Mouse (Mus musculus): ENCODE measurements around the gene Soga1.

- TF ChIP-seq FLI1 (IDR thresholded peaks at IDR 0.05; ENCODE audit: low read length) (no peak), GATA1 (IDR thresholded peaks at IDR 0.05; ENCODE audit: borderline replicate concordance, low read length) (no peak)
These were observed 70.5 kb downstream of the Soga1 start for GRCm38 (mm10) chr2:157008509-157008908.

All from megakaryocyte, embryonic 14.5 days (primary cell).